Mouse (Mus musculus): Measurements from ENCODE around the gene Nxnl2. TPM values are rescaled to one million over a fixed set of nuclear protein-coding genes. Genes with fewer than 3 reads are reported as not detected.

Nxnl2 gene
- total and polyA plus RNA-seq, 3 experiments = not detected

DNA sequence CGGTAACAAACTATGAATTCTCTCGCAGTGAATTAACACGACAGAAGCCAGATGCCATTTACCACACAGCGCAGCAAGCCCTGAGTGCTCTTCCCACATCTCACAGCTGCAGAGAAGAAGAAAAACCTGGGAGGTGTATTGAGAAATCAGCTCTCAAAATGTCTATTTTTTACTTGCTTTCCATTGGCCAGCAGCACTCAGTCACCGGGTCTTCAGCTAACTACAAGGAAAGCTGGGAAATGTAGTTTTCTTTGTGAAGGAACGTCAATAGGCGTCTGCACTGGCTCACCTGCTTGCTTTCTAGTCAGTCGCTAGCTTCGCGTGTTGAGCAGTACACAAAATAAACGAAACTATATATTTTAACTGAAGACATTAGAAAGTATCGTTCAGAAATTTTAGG, 37.1 kb downstream of the Nxnl2 start:
- DNase-seq (ENCODE audit: low read depth, low spot score) = no peak
- Histone ChIP-seq H3K27me3 (ENCODE audit: control insufficient read depth in 1 of 2, insufficient read depth in 2 of 2, low read length in 2 of 2) (no peaks in the 10 kb centered on the region), H3K4me3 (ENCODE audit: control insufficient read depth in 1 of 2, insufficient read depth in 1 of 2, low read depth in 2 of 2, low read length in 2 of 2) (no peak overlapping the region), H3K27ac (ENCODE audit: control insufficient read depth, low read depth, low read length) (no peak overlapping the region), H3K4me1 (ENCODE audit: control insufficient read depth in 1 of 2, insufficient read depth in 2 of 2, low read length in 2 of 2) (no peaks in the 10 kb centered on the region), H3K9me3 (replicated peaks; ENCODE audit: insufficient read depth, low read length) (no peaks in the 10 kb centered on the region), H3K9ac (ENCODE audit: control insufficient read depth, low read depth, low read length, poor library complexity, severe bottlenecking) (no peak overlapping the region), H3K36me3 (ENCODE audit: control insufficient read depth in 1 of 2, insufficient read depth in 2 of 2, low read length in 2 of 2) (no peaks in the 10 kb centered on the region), H3K79me2 (ENCODE audit: control insufficient read depth, insufficient read depth, low read length, poor library complexity) (no peaks in the 10 kb centered on the region)
- no peak for TF ChIP-seq POLR2A (IDR thresholded peaks at IDR 0.05; ENCODE audit: control insufficient read depth in 1 of 2, insufficient read depth in 1 of 2, low read depth in 1 of 2, low read length in 2 of 2, poor library complexity in 1 of 2)
- TF ChIP-seq RAD21 (IDR thresholded peaks at IDR 0.05; ENCODE audit: low read depth, low read length) = no peak
- no peak for TF ChIP-seq USF1 (IDR thresholded peaks at IDR 0.05; ENCODE audit: low read depth, low read length)
- no peak for TF ChIP-seq ZMIZ1 (IDR thresholded peaks at IDR 0.05; ENCODE audit: low read depth, low read length)
- no peak for TF ChIP-seq RCOR1 (IDR thresholded peaks at IDR 0.05; ENCODE audit: low read depth, low read length)
- no peak for TF ChIP-seq KAT2A (conservative IDR thresholded peaks at IDR 0.05; ENCODE audit: low read depth, low read length)
- no peak for TF ChIP-seq MXI1 (IDR thresholded peaks at IDR 0.05; ENCODE audit: low read depth, low read length)
- no peak for TF ChIP-seq MAFK (IDR thresholded peaks at IDR 0.05; ENCODE audit: borderline replicate concordance, low read depth, low read length)
- no peak for TF ChIP-seq MAX (IDR thresholded peaks at IDR 0.05; ENCODE audit: low read length)
- TF ChIP-seq USF2 (IDR thresholded peaks at IDR 0.05; ENCODE audit: borderline replicate concordance in 1 of 2, insufficient read depth in 1 of 2, low read depth in 1 of 2, low read length in 2 of 2) = no peak

DNA sequence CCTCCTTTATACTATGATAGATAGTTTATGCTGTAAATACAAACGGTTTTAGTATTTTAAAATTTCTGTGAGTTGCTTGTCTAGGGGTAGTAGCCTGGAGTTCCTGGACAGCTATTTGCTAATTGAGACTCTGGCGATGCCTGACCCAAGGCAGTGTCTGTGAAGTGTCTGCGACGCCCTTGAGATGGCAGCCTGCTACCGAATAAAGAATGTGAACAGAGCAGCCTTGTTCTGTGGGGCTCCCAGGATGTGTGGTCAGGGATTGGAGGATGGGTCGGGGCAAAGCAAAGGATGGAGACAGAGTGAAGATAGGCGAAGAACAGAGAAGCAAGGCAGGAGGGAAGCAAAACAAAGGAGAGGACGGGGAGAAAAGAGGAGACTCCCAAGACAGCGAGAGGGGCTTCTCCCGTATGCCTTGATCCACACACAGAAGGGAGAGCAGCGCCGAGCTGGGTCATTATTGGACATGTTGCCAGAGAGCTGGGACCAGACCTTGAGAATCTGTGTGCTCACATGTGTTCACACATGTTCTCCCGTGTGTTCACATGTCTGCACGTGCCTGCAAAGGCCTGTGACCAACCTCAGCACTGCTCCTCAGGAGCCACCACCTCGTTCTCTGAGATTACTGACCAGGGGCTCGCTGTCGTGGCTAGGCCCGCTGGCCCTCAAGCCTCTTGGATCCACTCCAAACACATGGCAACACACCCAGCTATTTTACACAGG, 37.7 kb downstream of the Nxnl2 start:
- Histone ChIP-seq H3K4me1 (ENCODE audit: control insufficient read depth in 1 of 2, insufficient read depth in 2 of 2, low read length in 2 of 2) (no peaks in the 10 kb centered on the region), H3K79me2 (ENCODE audit: control insufficient read depth, insufficient read depth, low read length, poor library complexity) (no peaks in the 10 kb centered on the region), H3K36me3 (ENCODE audit: control insufficient read depth in 1 of 2, insufficient read depth in 2 of 2, low read length in 2 of 2) (no peaks in the 10 kb centered on the region), H3K9ac (ENCODE audit: control insufficient read depth, low read depth, low read length, poor library complexity, severe bottlenecking) (no peak overlapping the region), H3K4me3 (ENCODE audit: control insufficient read depth in 1 of 2, insufficient read depth in 1 of 2, low read depth in 2 of 2, low read length in 2 of 2) (no peak overlapping the region), H3K27ac (ENCODE audit: control insufficient read depth, low read depth, low read length) (no peak overlapping the region), H3K9me3 (replicated peaks; ENCODE audit: insufficient read depth, low read length) (no peaks in the 10 kb centered on the region), H3K27me3 (ENCODE audit: control insufficient read depth in 1 of 2, insufficient read depth in 2 of 2, low read length in 2 of 2) (no peaks in the 10 kb centered on the region)
- DNase-seq (ENCODE audit: low read depth, low spot score) = no peak
- TF ChIP-seq RAD21 (IDR thresholded peaks at IDR 0.05; ENCODE audit: low read depth, low read length) = no peak
- TF ChIP-seq BHLHE40 (IDR thresholded peaks at IDR 0.05; ENCODE audit: borderline replicate concordance, low read depth, low read length) = no peak
- TF ChIP-seq CHD1 (IDR thresholded peaks at IDR 0.05; ENCODE audit: low read depth, low read length) = no peak
- TF ChIP-seq MAZ (IDR thresholded peaks at IDR 0.05; ENCODE audit: low read depth, low read length) = no peak
- no peak for TF ChIP-seq RCOR1 (IDR thresholded peaks at IDR 0.05; ENCODE audit: low read depth, low read length)
- no peak for TF ChIP-seq CTCF (IDR thresholded peaks at IDR 0.05 in 2 of 3, conservative IDR thresholded peaks at IDR 0.05 in 1 of 3; ENCODE audit: control insufficient read depth in 1 of 3, insufficient read depth in 1 of 3, low read depth in 2 of 3, low read length in 3 of 3, poor library complexity in 1 of 3, severe bottlenecking in 1 of 3)
- no peak for TF ChIP-seq ETS1 (IDR thresholded peaks at IDR 0.05; ENCODE audit: low read depth, low read length)
- no peak for TF ChIP-seq E2F4 (IDR thresholded peaks at IDR 0.05; ENCODE audit: borderline replicate concordance, low read depth, low read length)
- no peak for TF ChIP-seq USF2 (IDR thresholded peaks at IDR 0.05; ENCODE audit: borderline replicate concordance in 1 of 2, insufficient read depth in 1 of 2, low read depth in 1 of 2, low read length in 2 of 2)

All from MEL (cell line).